Mouse (Mus musculus) thymus, adult 2 months (tissue): Measurements from ENCODE around the gene Btla.

Experiments used
- CTCF ChIP-seq: fragments of 200-500 bp; IDR thresholded peaks from 2 replicates; pipeline ENCODE4 v1.5.1; 2012; ENCODE audit warnings: mild to moderate bottlenecking, control low read depth, low read length, moderate library complexity, borderline replicate concordance; ENCODE audit not compliant: control insufficient read depth, poor library complexity, insufficient read depth; ENCODE audit errors: extremely low read depth
- POLR2A ChIP-seq: fragments of 200-500 bp; IDR thresholded peaks from 2 replicates; pipeline ENCODE4 v1.6.1; 2012; ENCODE audit warnings: mild to moderate bottlenecking, low read length, control low read depth, moderate library complexity; ENCODE audit not compliant: control insufficient read depth, poor library complexity, insufficient read depth; ENCODE audit errors: extremely low read depth

- TF ChIP-seq CTCF, result no peak
- TF ChIP-seq POLR2A, result no peak
Measured at GRCm38 (mm10) chr16:45255183-45255861, 31.2 kb downstream of the Btla start.
